Comparison of ENCODE assay signal across 9 mouse cellular contexts in the genomic region with DNA sequence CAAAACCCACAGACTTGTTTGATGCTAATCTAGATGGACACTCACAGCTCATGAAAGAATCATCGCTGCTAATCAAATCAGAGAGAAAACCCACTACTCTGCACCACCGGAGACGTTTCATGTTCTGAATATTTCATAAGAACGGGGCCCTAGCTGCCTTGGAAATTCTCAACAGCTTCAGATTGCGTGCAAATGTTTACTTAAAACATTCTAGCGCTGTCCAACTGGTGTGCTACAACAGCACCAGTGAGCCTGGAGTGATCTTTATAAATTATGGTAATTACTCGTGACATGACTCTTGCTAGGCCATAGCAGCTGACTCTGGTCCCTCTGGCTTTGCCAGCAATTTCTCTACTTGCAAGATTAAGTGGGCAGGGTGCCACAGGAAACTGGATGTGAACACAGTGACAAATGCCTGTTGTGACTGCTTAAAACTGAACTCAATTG.
DNase-seq lines count a peak whose midpoint lies in the region; ATAC-seq and TF ChIP-seq lines count a peak whose summit lies in the region.
"Had no signal": no experiment of that assay in that cellular context is flagged by ENCODE, and none has a peak within 500 bp of the region (broad histone marks: within the 10 kb centered on the region; RNA-seq: fewer than 3 reads in every experiment).

No protein-coding gene starts in this region.

- no peak for TF ChIP-seq CTCF in forebrain, postnatal 0 days (IDR thresholded peaks at IDR 0.05; ENCODE audit: low read depth)
- TF ChIP-seq CTCF in kidney, adult 2 months (conservative IDR thresholded peaks at IDR 0.05; ENCODE audit: insufficient read depth, insufficient read length, low read depth, low read length), result no peak

- WGBS in forebrain, embryonic 15.5 days, result 54% methylated on average over 7 of the region's 7 CpGs
- 77% methylated on average over 7 of the region's 7 CpGs for whole genome bisulfite sequencing in forebrain, embryonic 11.5 days
- 69% methylated on average over 7 of the region's 7 CpGs for WGBS in neural tube, embryonic 12.5 days
- WGBS in neural tube, embryonic 15.5 days, result 69% methylated on average over 7 of the region's 7 CpGs
- WGBS in forebrain, postnatal 0 days, result 52% methylated on average over 7 of the region's 7 CpGs
- 51% methylated on average over 7 of the region's 7 CpGs for WGBS in kidney, adult 2 months

- no peak overlapping the region for H3K4me2 ChIP-seq in forebrain, embryonic 15.5 days (replicated peaks)
- no peak overlapping the region for H3K4me2 ChIP-seq in forebrain, embryonic 11.5 days (ENCODE audit: low read depth, low read length, severe bottlenecking)
- no peak overlapping the region for H3K4me2 ChIP-seq in neural tube, embryonic 12.5 days (replicated peaks)
- no peak overlapping the region for H3K4me2 ChIP-seq in neural tube, embryonic 15.5 days
- H3K4me2 ChIP-seq in forebrain, postnatal 0 days (ENCODE audit: low read depth), result no peak overlapping the region

- no peaks in the 10 kb centered on the region for H3K4me1 ChIP-seq in forebrain, embryonic 15.5 days
- no peaks in the 10 kb centered on the region for H3K4me1 ChIP-seq in forebrain, embryonic 11.5 days (replicated peaks; ENCODE audit: control insufficient read depth, insufficient read depth, low read length)
- H3K4me1 ChIP-seq in neural tube, embryonic 12.5 days, result no peaks in the 10 kb centered on the region
- H3K4me1 ChIP-seq in neural tube, embryonic 15.5 days, result no peaks in the 10 kb centered on the region
- H3K4me1 ChIP-seq in forebrain, postnatal 0 days (ENCODE audit: insufficient read depth), result no peaks in the 10 kb centered on the region
- H3K4me1 ChIP-seq in kidney, adult 2 months (ENCODE audit: control insufficient read depth, insufficient read depth, low read length), result no peaks in the 10 kb centered on the region

- TF ChIP-seq POLR2A in kidney, adult 2 months (IDR thresholded peaks at IDR 0.05; ENCODE audit: low read depth, low read length), result no peak

- peak; percentile 69 for ATAC-seq in forebrain, embryonic 15.5 days (replicated peaks)
- ATAC-seq in forebrain, embryonic 11.5 days (replicated peaks; ENCODE audit: low FRiP score), result no peak
- ATAC-seq in neural tube, embryonic 12.5 days (ENCODE audit: low FRiP score, low read depth), result 0 out of 2 replicates have a peak, but pooled peaks have one; percentile 21
- no peak for ATAC-seq in neural tube, embryonic 15.5 days (ENCODE audit: low FRiP score)
- peak; percentile 83 for ATAC-seq in forebrain, postnatal 0 days
- ATAC-seq: liver, postnatal 0 days had no signal

- H3K4me3 ChIP-seq in forebrain, embryonic 15.5 days, result no peak overlapping the region
- no peak overlapping the region for H3K4me3 ChIP-seq in forebrain, embryonic 11.5 days (ENCODE audit: low read depth, low read length)
- no peak overlapping the region for H3K4me3 ChIP-seq in neural tube, embryonic 12.5 days
- H3K4me3 ChIP-seq in neural tube, embryonic 15.5 days (replicated peaks), result no peak overlapping the region
- H3K4me3 ChIP-seq in forebrain, postnatal 0 days (ENCODE audit: low read depth, low read length), result no peak overlapping the region
- no peak overlapping the region for H3K4me3 ChIP-seq in kidney, adult 2 months (ENCODE audit: insufficient read depth, low read depth, low read length)

- H3K27ac ChIP-seq in forebrain, embryonic 15.5 days (replicated peaks), result no peak overlapping the region
- no peak overlapping the region for H3K27ac ChIP-seq in forebrain, embryonic 11.5 days (ENCODE audit: low read depth, low read length)
- H3K27ac ChIP-seq in neural tube, embryonic 12.5 days, result no peak overlapping the region
- H3K27ac ChIP-seq in neural tube, embryonic 15.5 days (replicated peaks), result no peak overlapping the region
- H3K27ac ChIP-seq in forebrain, postnatal 0 days (ENCODE audit: low read depth, low read length), result no peak overlapping the region
- H3K27ac ChIP-seq in kidney, adult 2 months (ENCODE audit: insufficient read depth, low read depth, low read length), result no peak overlapping the region

- DNase-seq in forebrain, embryonic 11.5 days (ENCODE audit: low spot score), result no peak
- peak; percentile 58 for DNase-seq in forebrain, postnatal 0 days
- DNase-seq in retina, postnatal 7 days (ENCODE audit: low read depth, low spot score), result peak; percentile 29
- no peak for DNase-seq in frontal cortex, postnatal 10 days (ENCODE audit: low spot score in 2 of 2)
- DNase-seq in kidney, adult 2 months, result no peak
- DNase-seq: liver, postnatal 0 days had no signal

- no peak overlapping the region for H3K9ac ChIP-seq in forebrain, embryonic 15.5 days (replicated peaks)
- H3K9ac ChIP-seq in forebrain, embryonic 11.5 days (ENCODE audit: low read length), result no peak overlapping the region
- no peak overlapping the region for H3K9ac ChIP-seq in neural tube, embryonic 12.5 days
- H3K9ac ChIP-seq in neural tube, embryonic 15.5 days (replicated peaks), result no peak overlapping the region
- no peak overlapping the region for H3K9ac ChIP-seq in forebrain, postnatal 0 days
- H3K9ac ChIP-seq: liver, postnatal 0 days had no signal

- H3K27me3 ChIP-seq in forebrain, embryonic 15.5 days, result no peaks in the 10 kb centered on the region
- no peaks in the 10 kb centered on the region for H3K27me3 ChIP-seq in forebrain, embryonic 11.5 days (ENCODE audit: control insufficient read depth, insufficient read depth, low read length)
- no peaks in the 10 kb centered on the region for H3K27me3 ChIP-seq in neural tube, embryonic 12.5 days (replicated peaks)
- H3K27me3 ChIP-seq in neural tube, embryonic 15.5 days (replicated peaks), result no peaks in the 10 kb centered on the region
- H3K27me3 ChIP-seq in forebrain, postnatal 0 days (ENCODE audit: insufficient read depth, low read length), result no peaks in the 10 kb centered on the region
- H3K27me3 ChIP-seq in kidney, adult 2 months (replicated peaks; ENCODE audit: control insufficient read depth, insufficient read depth, low read length), result no peaks in the 10 kb centered on the region; the same call in 1 of the 2 replicates

- H3K36me3 ChIP-seq in forebrain, embryonic 15.5 days, result no peaks in the 10 kb centered on the region
- H3K36me3 ChIP-seq in forebrain, embryonic 11.5 days (ENCODE audit: control insufficient read depth, insufficient read depth, low read length), result no peaks in the 10 kb centered on the region
- no peaks in the 10 kb centered on the region for H3K36me3 ChIP-seq in neural tube, embryonic 12.5 days
- no peaks in the 10 kb centered on the region for H3K36me3 ChIP-seq in neural tube, embryonic 15.5 days
- H3K36me3 ChIP-seq in forebrain, postnatal 0 days (ENCODE audit: insufficient read depth), result no peaks in the 10 kb centered on the region
- no peaks in the 10 kb centered on the region for H3K36me3 ChIP-seq in kidney, adult 2 months (ENCODE audit: control insufficient read depth, insufficient read depth, low read length)

- H3K9me3 ChIP-seq in forebrain, embryonic 15.5 days, result no peaks in the 10 kb centered on the region
- no peaks in the 10 kb centered on the region for H3K9me3 ChIP-seq in forebrain, embryonic 11.5 days (ENCODE audit: control insufficient read depth, low read length)
- H3K9me3 ChIP-seq in neural tube, embryonic 12.5 days, result no peaks in the 10 kb centered on the region
- H3K9me3 ChIP-seq in neural tube, embryonic 15.5 days (replicated peaks), result no peaks in the 10 kb centered on the region
- H3K9me3 ChIP-seq in forebrain, postnatal 0 days (ENCODE audit: low read length), result no peaks in the 10 kb centered on the region

Comparison
In these comparisons a context has a peak if more than half of its experiments do, and no peak if none do; other contexts are left out.
1. ATAC-seq: peak in forebrain, embryonic 15.5 days (single experiment), neural tube, embryonic 12.5 days (single experiment) and forebrain, postnatal 0 days (single experiment); none in forebrain, embryonic 11.5 days (single experiment) and neural tube, embryonic 15.5 days (single experiment).
2. DNase-seq: peak in forebrain, postnatal 0 days (single experiment) and retina, postnatal 7 days (single experiment); none in forebrain, embryonic 11.5 days (single experiment), frontal cortex, postnatal 10 days (0 of 2) and kidney, adult 2 months (single experiment).